Mouse (Mus musculus) stomach, embryonic 15.5 days (tissue): Measurements from ENCODE around the gene Wscd1. TPM values are rescaled to one million over a fixed set of nuclear protein-coding genes. Genes with fewer than 3 reads are reported as not detected.

ENCODE experiments used
- ATAC-seq: fragments of 200-750 bp; cut with Nextera tagmentation; 2 replicates; pipeline ENCODE4 v1.8.0; 2017; ENCODE audit warnings: low read depth, moderate number of reproducible peaks, moderate TSS enrichment; ENCODE audit not compliant: insufficient read depth, low FRiP score
- H3K27ac ChIP-seq: fragments of 300-500 bp; sonication (generic); 2 replicates; pipeline ENCODE4 v1.5.1; 2015; ENCODE audit warnings: mild to moderate bottlenecking, inconsistent platforms
- H3K27me3 ChIP-seq: fragments of 300-500 bp; sonication (generic); replicated peaks from 2 replicates; pipeline ENCODE4 v1.6.1; 2015; ENCODE audit warnings: inconsistent platforms
- H3K36me3 ChIP-seq: fragments of 300-500 bp; sonication (generic); 2 replicates; pipeline ENCODE4 v1.6.1; 2015; ENCODE audit warnings: inconsistent platforms
- H3K4me1 ChIP-seq: fragments of 300-500 bp; sonication (generic); 2 replicates; pipeline ENCODE4 v1.6.1; 2015; ENCODE audit warnings: inconsistent platforms
- H3K4me2 ChIP-seq: fragments of 300-500 bp; sonication (generic); 2 replicates; pipeline ENCODE4 v1.6.1; 2015; ENCODE audit warnings: mild to moderate bottlenecking, inconsistent platforms
- H3K4me3 ChIP-seq: fragments of 300-500 bp; sonication (generic); replicated peaks from 2 replicates; pipeline ENCODE4 v1.5.1; 2015; ENCODE audit warnings: inconsistent platforms
- H3K9ac ChIP-seq: fragments of 300-500 bp; sonication (generic); 2 replicates; pipeline ENCODE4 v1.6.1; 2015; ENCODE audit warnings: inconsistent platforms
- H3K9me3 ChIP-seq: fragments of 300-500 bp; sonication (generic); 2 replicates; pipeline ENCODE4 v1.6.1; 2016; ENCODE audit warnings: inconsistent platforms
- WGBS: fragments of 180-500 bp; shearing (Covaris S2); methylation state at CpG from one replicate; pipeline ENCODE4 v1.1.7; 2015; 5-methylcytosine and 5-hydroxymethylcytosine counted together
- polyA plus RNA-seq: library from polyadenylated mRNA; unstranded; fragments of >200 nt; fragmentation: Nextera tagmentation; extraction: Ambion mirVana; gene quantifications from 2 replicates; pipeline ENCODE4 v1.2.1, GENCODE M21; 2015

Gene Wscd1
- polyA plus RNA-seq, 1 experiment from 2014 or later = 2.8 TPM

DNA sequence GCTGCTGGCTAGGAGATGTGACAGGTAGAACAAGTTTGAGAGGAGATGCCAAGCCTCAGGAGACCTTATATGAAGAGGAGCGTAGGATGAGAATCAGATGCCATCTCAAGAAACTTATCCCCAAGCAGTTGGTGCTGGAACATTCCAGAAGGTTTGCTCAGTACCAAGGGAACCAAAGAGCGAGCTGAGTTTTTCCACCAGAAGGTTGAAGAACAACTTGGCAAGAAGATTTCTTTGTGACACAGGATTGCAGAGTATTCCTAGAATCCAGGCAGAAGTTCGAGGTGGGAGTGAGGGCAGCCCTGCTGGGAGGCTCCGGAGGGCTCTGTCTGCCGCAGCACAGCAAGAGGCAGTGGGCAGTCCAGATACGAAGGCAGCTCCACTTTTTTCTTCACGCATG, 21.4 kb downstream of the Wscd1 start:
- Histone ChIP-seq H3K9me3 (no peaks in the 10 kb centered on the region), H3K36me3 (no peaks in the 10 kb centered on the region), H3K27me3 (no peaks in the 10 kb centered on the region), H3K27ac (no peak overlapping the region), H3K4me1 (0 out of 2 replicates have a peak, but pooled peaks cover 3% of the 10 kb centered on the region), H3K9ac (no peak overlapping the region), H3K4me2 (no peak overlapping the region), H3K4me3 (no peak overlapping the region)
- no peak for ATAC-seq
- 85% methylated on average over 7 of the region's 7 CpGs for WGBS

GRCm38 (mm10) chr11:71772056-71772455, 22.3 kb downstream of the Wscd1 start:
- no peaks in the 10 kb centered on the region for H3K9me3 ChIP-seq
- H3K27me3 ChIP-seq = no peaks in the 10 kb centered on the region
- ATAC-seq = no peak
- no peak overlapping the region for H3K9ac ChIP-seq
- no peak overlapping the region for H3K27ac ChIP-seq
- H3K4me3 ChIP-seq = no peak overlapping the region
- WGBS = 57% methylated on average over 6 of the region's 6 CpGs
- no peaks in the 10 kb centered on the region for H3K36me3 ChIP-seq
- H3K4me1 ChIP-seq = 0 out of 2 replicates have a peak, but pooled peaks cover 3% of the 10 kb centered on the region
- no peak overlapping the region for H3K4me2 ChIP-seq

GRCm38 (mm10) chr11:71772802-71773201, 23.1 kb downstream of the Wscd1 start:
- no peaks in the 10 kb centered on the region for H3K27me3 ChIP-seq
- H3K36me3 ChIP-seq = no peaks in the 10 kb centered on the region
- ATAC-seq = no peak
- no peaks in the 10 kb centered on the region for H3K9me3 ChIP-seq
- 0 out of 2 replicates have a peak, but pooled peaks cover 3% of the 10 kb centered on the region for H3K4me1 ChIP-seq
- WGBS = 19% methylated on average over 4 of the region's 4 CpGs
- no peak overlapping the region for H3K4me3 ChIP-seq
- no peak overlapping the region for H3K4me2 ChIP-seq
- H3K27ac ChIP-seq = no peak overlapping the region
- no peak overlapping the region for H3K9ac ChIP-seq

GRCm38 (mm10) chr11:71773986-71774767, 24.5 kb downstream of the Wscd1 start:
- no peak for ATAC-seq
- no peak overlapping the region for H3K4me3 ChIP-seq
- no peaks in the 10 kb centered on the region for H3K36me3 ChIP-seq
- H3K9me3 ChIP-seq = no peaks in the 10 kb centered on the region
- 0 out of 2 replicates have a peak, but pooled peaks cover 3% of the 10 kb centered on the region for H3K4me1 ChIP-seq
- H3K9ac ChIP-seq = no peak overlapping the region
- 19% methylated on average over 16 of the region's 16 CpGs for WGBS
- no peak overlapping the region for H3K27ac ChIP-seq
- no peak overlapping the region for H3K4me2 ChIP-seq
- no peaks in the 10 kb centered on the region for H3K27me3 ChIP-seq

DNA sequence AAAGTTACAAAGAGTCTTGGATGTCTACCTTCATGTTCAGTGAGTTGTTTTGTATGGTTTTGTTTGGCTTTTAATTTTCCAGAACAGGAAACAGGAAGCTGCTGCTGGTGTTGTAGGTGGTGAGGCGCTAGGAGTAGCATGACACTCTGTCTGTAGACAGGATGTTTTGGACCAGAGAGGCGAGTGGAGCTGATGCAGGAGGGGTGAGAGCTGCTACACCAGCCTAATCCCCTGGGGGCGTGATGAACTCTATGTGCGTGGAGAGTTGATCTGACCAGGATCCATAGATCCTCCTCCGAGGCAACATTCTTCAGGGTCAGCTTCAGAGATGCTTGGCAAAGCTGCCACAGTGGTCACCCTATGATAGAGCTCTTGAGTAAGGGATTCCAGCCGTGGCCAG, 25.3 kb downstream of the Wscd1 start:
- no peak for ATAC-seq
- H3K9ac ChIP-seq = no peak overlapping the region
- H3K36me3 ChIP-seq = no peaks in the 10 kb centered on the region
- 66% methylated on average over 6 of the region's 6 CpGs for WGBS
- H3K4me3 ChIP-seq = no peak overlapping the region
- 0 out of 2 replicates have a peak, but pooled peaks cover 3% of the 10 kb centered on the region for H3K4me1 ChIP-seq
- H3K27ac ChIP-seq = no peak overlapping the region
- no peak overlapping the region for H3K4me2 ChIP-seq
- no peaks in the 10 kb centered on the region for H3K27me3 ChIP-seq
- H3K9me3 ChIP-seq = no peaks in the 10 kb centered on the region

DNA sequence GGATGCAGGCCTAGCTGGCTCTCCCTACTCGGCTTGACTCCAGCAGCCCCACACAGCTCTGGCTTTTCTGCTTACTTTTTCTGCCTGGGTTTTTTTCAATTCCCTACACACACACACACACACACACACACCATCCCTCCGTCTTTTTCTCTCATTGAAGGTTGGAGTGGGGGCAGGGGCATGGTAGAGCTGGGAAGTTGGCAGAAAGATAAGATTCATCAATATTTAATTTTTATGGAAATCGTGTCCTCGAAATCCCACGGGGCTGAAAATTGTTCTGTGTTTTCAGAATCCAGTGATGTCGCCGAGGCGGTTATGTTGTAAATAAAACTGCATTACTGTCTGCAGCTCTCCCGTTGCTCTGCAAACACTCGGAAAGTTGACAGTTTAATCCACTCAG, 29.9 kb downstream of the Wscd1 start:
- ATAC-seq = no peak

GRCm38 (mm10) chr11:71781737-71782354, 32.1 kb downstream of the Wscd1 start:
- no peaks in the 10 kb centered on the region for H3K9me3 ChIP-seq
- 68% methylated on average over 13 of the region's 13 CpGs for WGBS
- H3K27ac ChIP-seq = no peak overlapping the region
- no peak overlapping the region for H3K4me2 ChIP-seq
- H3K27me3 ChIP-seq = no peaks in the 10 kb centered on the region
- no peak overlapping the region for H3K9ac ChIP-seq
- no peak overlapping the region for H3K4me3 ChIP-seq
- H3K36me3 ChIP-seq = no peaks in the 10 kb centered on the region
- no peaks in the 10 kb centered on the region for H3K4me1 ChIP-seq
- no peak for ATAC-seq

More for the DNA sequence above, 29.9 kb downstream of the Wscd1 start:
- Histone ChIP-seq H3K9ac (no peak overlapping the region), H3K36me3 (no peaks in the 10 kb centered on the region), H3K4me3 (no peak overlapping the region), H3K4me1 (no peaks in the 10 kb centered on the region), H3K27me3 (no peaks in the 10 kb centered on the region), H3K9me3 (no peaks in the 10 kb centered on the region), H3K4me2 (no peak overlapping the region), H3K27ac (no peak overlapping the region)
- 57% methylated on average over 10 of the region's 10 CpGs for WGBS

DNA sequence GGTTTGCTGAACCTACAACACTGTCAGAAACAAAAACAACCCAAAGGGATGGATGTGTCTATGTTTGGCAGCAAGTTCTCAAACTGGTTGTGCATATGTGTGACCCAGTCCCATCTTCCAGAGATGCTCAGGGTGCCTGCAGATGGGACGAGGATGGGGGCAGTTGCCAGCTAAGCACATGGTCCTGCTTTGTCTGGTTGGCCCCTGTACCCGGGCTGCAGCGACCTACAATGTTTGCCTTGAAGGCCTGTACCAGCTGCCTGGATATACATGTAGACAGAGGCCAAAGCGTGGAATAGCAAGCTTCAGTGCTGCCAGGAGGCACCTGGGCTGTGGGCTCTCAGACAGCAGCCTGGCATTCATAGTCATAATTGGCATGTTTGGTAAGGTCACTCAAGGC, 35.8 kb downstream of the Wscd1 start:
- WGBS = 84% methylated on average over 4 of the region's 4 CpGs
- H3K4me1 ChIP-seq = no peaks in the 10 kb centered on the region
- no peak for ATAC-seq
- no peaks in the 10 kb centered on the region for H3K36me3 ChIP-seq
- H3K27ac ChIP-seq = no peak overlapping the region
- H3K4me3 ChIP-seq = no peak overlapping the region
- no peaks in the 10 kb centered on the region for H3K27me3 ChIP-seq
- no peak overlapping the region for H3K9ac ChIP-seq
- H3K9me3 ChIP-seq = no peaks in the 10 kb centered on the region
- no peak overlapping the region for H3K4me2 ChIP-seq

- WGBS = 73% methylated on average over 4 of the region's 4 CpGs
Observed at GRCm38 (mm10) chr11:71788209-71788608, 38.5 kb downstream of the Wscd1 start.

DNA sequence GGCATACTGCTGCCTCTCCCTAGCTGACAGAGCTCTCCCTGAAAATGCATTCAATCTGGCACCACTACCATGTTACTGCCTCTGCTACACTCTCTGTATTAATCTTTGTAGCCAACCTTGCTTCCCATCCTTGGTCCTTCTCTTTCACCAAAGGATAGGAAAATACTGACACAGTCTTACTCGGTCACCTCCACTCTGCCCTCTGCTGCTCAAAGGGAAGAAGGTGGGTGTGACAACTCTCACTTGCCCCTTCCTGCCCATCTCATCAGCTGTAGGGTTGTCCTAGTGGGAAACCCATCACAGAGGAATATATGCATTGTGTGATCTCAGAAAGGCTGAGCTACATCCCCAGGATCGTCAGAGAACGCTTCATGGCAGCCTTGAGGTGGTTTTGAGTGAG, 40.5 kb downstream of the Wscd1 start:
- Histone ChIP-seq H3K36me3 (no peaks in the 10 kb centered on the region), H3K4me2 (no peak overlapping the region), H3K9me3 (no peaks in the 10 kb centered on the region), H3K27ac (no peak overlapping the region), H3K4me3 (no peak overlapping the region), H3K27me3 (no peaks in the 10 kb centered on the region), H3K4me1 (no peaks in the 10 kb centered on the region), H3K9ac (no peak overlapping the region)
- whole genome bisulfite sequencing = 72% methylated on average over 3 of the region's 3 CpGs
- no peak for ATAC-seq

More at GRCm38 (mm10) chr11:71788209-71788608, 38.5 kb downstream of the Wscd1 start:
- ATAC-seq = no peak
- Histone ChIP-seq H3K4me1 (no peaks in the 10 kb centered on the region), H3K4me3 (no peak overlapping the region), H3K27me3 (no peaks in the 10 kb centered on the region), H3K9ac (no peak overlapping the region), H3K9me3 (no peaks in the 10 kb centered on the region), H3K27ac (no peak overlapping the region), H3K36me3 (no peaks in the 10 kb centered on the region), H3K4me2 (no peak overlapping the region)

DNA sequence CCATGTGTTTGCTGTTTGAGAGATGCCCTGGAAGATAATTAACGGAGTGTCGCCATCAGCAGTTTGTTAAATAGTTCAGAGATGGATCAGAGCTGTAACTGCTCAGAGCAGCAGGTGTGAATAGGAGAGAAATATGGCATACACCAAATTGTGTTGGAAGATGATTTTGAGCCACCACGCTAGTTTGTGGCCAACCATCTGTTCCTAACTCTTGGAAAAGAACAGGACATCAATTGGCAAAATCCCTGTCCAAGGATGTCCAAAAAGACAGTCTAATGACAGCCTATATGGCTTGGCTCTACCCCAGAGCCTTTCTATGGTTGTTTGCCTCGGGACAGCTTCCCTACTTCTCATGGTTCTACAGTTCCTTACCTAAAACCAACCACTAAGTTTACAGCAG, 49.5 kb downstream of the Wscd1 start:
- WGBS = 80% methylated on average over 4 of the region's 4 CpGs

GRCm38 (mm10) chr11:71808521-71808920, 58.8 kb downstream of the Wscd1 start:
- WGBS = 86% methylated on average over 2 of the region's 2 CpGs
- Histone ChIP-seq H3K4me3 (no peak overlapping the region), H3K9me3 (no peaks in the 10 kb centered on the region), H3K27me3 (no peaks in the 10 kb centered on the region), H3K36me3 (no peaks in the 10 kb centered on the region), H3K9ac (no peak overlapping the region), H3K4me2 (no peak overlapping the region), H3K27ac (no peak overlapping the region), H3K4me1 (no peaks in the 10 kb centered on the region)
- ATAC-seq = no peak

More for the DNA sequence above, 49.5 kb downstream of the Wscd1 start:
- ATAC-seq = no peak
- Histone ChIP-seq H3K27me3 (no peaks in the 10 kb centered on the region), H3K4me3 (no peak overlapping the region), H3K4me2 (no peak overlapping the region), H3K9me3 (no peaks in the 10 kb centered on the region), H3K27ac (no peak overlapping the region), H3K9ac (no peak overlapping the region), H3K4me1 (no peaks in the 10 kb centered on the region), H3K36me3 (no peaks in the 10 kb centered on the region)
